Mouse (Mus musculus): ENCODE measurements around the gene Ube2f. TPM values are rescaled to one million over a fixed set of nuclear protein-coding genes. Genes with fewer than 3 reads are reported as not detected.

Gene Ube2f
- 4.5 and 14.6 TPM in 2 replicates for polyA plus RNA-seq (2012; ENCODE audit: low replicate concordance)

DNA sequence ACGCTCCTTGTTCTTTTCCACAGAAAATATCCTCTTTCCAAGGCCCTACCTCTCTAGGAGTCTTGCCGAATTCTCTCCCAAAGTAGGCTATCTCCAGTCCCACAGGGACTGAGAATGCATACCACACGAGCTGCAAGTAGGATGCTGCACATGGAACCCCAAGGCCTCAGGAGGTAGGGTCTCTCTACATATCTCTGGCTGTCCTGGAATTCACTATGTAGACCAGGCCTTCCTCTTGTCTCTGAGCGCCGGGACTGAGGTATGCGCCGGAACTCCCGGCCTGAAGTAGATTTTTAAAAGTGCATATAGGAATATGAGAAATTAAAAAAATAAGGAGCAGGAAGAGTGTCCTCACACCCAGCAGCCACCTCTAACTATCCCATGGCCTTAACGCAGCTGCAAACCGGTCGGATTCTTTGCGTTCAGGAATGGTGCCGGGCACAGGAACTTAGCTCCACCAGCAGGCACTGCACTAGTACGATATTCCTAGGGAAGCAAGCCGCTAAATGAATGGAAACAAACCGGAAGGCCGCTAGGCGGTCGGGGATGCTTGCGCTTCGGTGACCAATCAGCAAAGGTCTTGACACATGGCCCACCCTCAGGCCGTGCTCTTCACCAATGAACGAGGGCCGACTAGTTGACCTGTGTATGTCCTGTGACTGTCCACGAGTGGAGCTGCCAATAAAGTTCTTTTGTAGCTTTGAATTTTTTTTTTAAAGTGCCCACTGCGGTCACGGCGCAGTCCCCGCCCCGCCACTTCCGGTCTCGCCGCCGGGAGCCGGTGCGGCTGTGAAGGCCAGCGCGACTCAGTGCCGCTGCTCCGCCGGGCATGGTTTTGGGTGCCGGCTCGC is at the start of gene Ube2f:
TSS of gene Ube2f (plus strand) at position 741 of the 851 bp plus-strand sequence.

DNA sequence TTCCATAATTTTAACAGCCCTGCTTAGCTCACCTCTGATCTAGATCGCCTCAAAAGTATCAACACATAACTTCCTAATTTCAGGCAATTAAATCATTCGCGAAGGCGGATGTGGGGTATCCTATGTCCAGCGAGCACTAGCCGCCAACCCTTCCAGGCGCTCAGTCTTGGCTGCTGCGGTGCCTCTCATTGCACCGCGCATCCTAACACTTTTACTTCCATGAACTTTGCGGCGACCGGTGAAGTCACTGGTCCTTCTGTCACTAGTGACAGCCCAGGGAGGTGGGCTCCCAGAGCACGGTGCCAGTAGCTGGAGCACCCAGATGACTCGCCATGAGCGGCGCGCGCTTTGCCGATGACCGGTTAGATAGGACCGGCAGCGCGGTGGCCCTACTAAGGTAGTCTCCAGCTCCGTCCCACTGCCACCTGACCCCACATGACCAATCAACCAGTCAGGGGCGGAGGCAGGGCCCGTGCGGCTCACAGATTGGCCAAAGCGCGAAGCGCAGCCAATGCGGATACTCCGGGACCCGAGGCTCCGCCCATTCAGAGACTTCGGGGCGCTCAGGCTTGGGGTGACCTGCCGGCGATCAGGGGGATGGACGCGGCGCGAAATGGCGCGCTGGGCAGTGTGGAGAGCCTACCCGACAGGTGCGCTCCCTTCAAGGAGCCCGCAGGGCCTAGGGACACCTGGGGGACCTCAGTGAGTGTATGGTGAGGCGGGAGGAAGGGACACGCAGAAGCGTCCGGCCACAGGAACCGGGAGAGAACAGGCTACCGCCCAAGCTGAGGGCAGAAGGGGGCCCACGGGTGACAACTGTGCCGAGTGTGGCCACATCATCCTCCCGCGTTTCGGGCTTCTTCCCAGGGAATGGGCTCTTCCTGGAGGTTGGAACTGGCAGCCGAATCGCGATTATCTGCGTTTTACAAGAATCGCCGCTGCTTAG is 48.0 kb downstream of the Ube2f start, which contains the start of gene Scly:
TSS of gene Scly (plus strand) at position 540 of the 946 bp plus-strand sequence.

GRCm38 (mm10) chr1:91321760-91322438 is 71.8 kb downstream of the Ube2f start, which contains the start of gene Espnl:
Gene Espnl, plus strand, starts transcription at chr1:91322075.

Other genes with a start within 250 kb of the Ube2f start
- not detected in 2 replicates for gene Rbm44, start 105.2 kb upstream of the Ube2f start, polyA plus RNA-seq (2012; ENCODE audit: low replicate concordance)
- 1.8 and 2.7 TPM in 2 replicates for gene Ramp1, start 70.5 kb upstream of the Ube2f start, polyA plus RNA-seq (2012; ENCODE audit: low replicate concordance)
- 43.3 and 76.1 TPM in 2 replicates for gene Scly, start 48.0 kb downstream of the Ube2f start, polyA plus RNA-seq (2012; ENCODE audit: low replicate concordance)
- gene Espnl, start 71.8 kb downstream of the Ube2f start, polyA plus RNA-seq (2012; ENCODE audit: low replicate concordance) = 0.08 and 0.24 TPM in 2 replicates
- 0.09 TPM in 1 of 2 replicates, not detected in the other for gene Klhl30, start 100.7 kb downstream of the Ube2f start, polyA plus RNA-seq (2012; ENCODE audit: low replicate concordance)
- 41.8 and 67.5 TPM in 2 replicates for gene Erfe, start 116.1 kb downstream of the Ube2f start, polyA plus RNA-seq (2012; ENCODE audit: low replicate concordance)
- gene Ilkap, start 148.5 kb downstream of the Ube2f start, polyA plus RNA-seq (2012; ENCODE audit: low replicate concordance) = 84.6 and 87.8 TPM in 2 replicates
- 24.8 and 40.6 TPM in 2 replicates for gene Hes6, start 163.7 kb downstream of the Ube2f start, polyA plus RNA-seq (2012; ENCODE audit: low replicate concordance)
- gene Per2, start 209.0 kb downstream of the Ube2f start, polyA plus RNA-seq (2012; ENCODE audit: low replicate concordance) = 9.6 and 16.4 TPM in 2 replicates
- gene Traf3ip1, start 244.3 kb downstream of the Ube2f start, polyA plus RNA-seq (2012; ENCODE audit: low replicate concordance) = 6.1 and 7.2 TPM in 2 replicates